Mouse (Mus musculus) megakaryocyte, embryonic 14.5 days (primary cell): ENCODE measurements around the gene Car7. TPM values are rescaled to one million over a fixed set of nuclear protein-coding genes. Genes with fewer than 3 reads are reported as not detected.
A peak's percentile ranks its signal among the peaks of the same experiment; 100 is the strongest.
"Not testable (repeated sequence)": the region's sequence is repeated elsewhere in the genome, so short reads cannot be mapped to it uniquely, and the experiment has no call there.

Experiments
- H3K27me3 ChIP-seq: replicated peaks from 2 replicates; pipeline ENCODE3; 2012; ENCODE audit warnings: inconsistent platforms
- H3K36me3 ChIP-seq: replicated peaks from 2 replicates; pipeline ENCODE3; 2012; ENCODE audit warnings: low read length, inconsistent platforms, mixed read lengths
- H3K4me1 ChIP-seq: 2 replicates; pipeline ENCODE4 v1.6.1; 2012; ENCODE audit warnings: inconsistent platforms
- H3K4me3 ChIP-seq: replicated peaks from 2 replicates; pipeline ENCODE3; 2012; ENCODE audit warnings: moderate library complexity, mild to moderate bottlenecking, inconsistent platforms
- H3K9me3 ChIP-seq: 2 replicates; pipeline ENCODE4 v1.6.1; 2012; ENCODE audit warnings: inconsistent platforms
- FLI1 ChIP-seq: IDR thresholded peaks from 2 replicates; pipeline ENCODE4 v1.6.1; 2012; ENCODE audit warnings: low read length, inconsistent platforms, mixed read lengths
- GATA1 ChIP-seq: IDR thresholded peaks from 3 replicates; pipeline ENCODE4 v1.6.1; 2012; ENCODE audit warnings: mixed read lengths, low read length, inconsistent platforms, borderline replicate concordance
- polyA plus RNA-seq: library from polyadenylated mRNA; stranded (reverse); fragments of >175 nt; gene quantifications from 2 replicates; pipeline ENCODE4 v1.2.3, GENCODE M21; 2012; ENCODE audit warnings: low replicate concordance; ENCODE audit not compliant: insufficient read depth

Gene Car7
- polyA plus RNA-seq, 1 experiment, result 1.1 TPM

DNA sequence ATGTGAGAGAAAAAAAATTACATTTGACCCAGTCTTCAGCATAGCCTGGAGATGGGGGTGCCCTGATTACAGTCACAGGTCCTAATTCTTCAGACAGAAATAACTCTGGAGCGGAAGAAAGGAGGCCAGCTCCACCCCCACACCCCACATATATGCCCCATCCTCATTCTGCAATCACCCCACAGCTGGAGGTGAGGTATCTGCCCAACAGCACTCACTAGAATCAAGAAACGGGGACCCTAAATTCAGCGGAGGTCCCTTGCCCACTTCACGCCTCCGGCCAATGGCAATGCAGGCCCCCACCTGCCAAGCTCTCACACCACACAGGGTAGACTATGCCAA, 30.9 kb downstream of the Car7 start:
- H3K27me3 ChIP-seq, result no peaks in the 10 kb centered on the region

GRCm38 (mm10) chr8:104569559-104569958, 35.1 kb downstream of the Car7 start:
- peaks cover 35% of the 10 kb centered on the region for H3K4me1 ChIP-seq
- no peaks in the 10 kb centered on the region for H3K27me3 ChIP-seq
- H3K9me3 ChIP-seq, result no peaks in the 10 kb centered on the region
- no peaks in the 10 kb centered on the region for H3K36me3 ChIP-seq
- no peak overlapping the region for H3K4me3 ChIP-seq
- TF ChIP-seq GATA1, result no peak
- TF ChIP-seq FLI1, result no peak

More for the DNA sequence above, 30.9 kb downstream of the Car7 start:
- H3K4me1 ChIP-seq, result peaks cover 18% of the 10 kb centered on the region
- no peaks in the 10 kb centered on the region for H3K9me3 ChIP-seq
- TF ChIP-seq GATA1 (no peak), FLI1 (no peak)
- no peaks in the 10 kb centered on the region for H3K36me3 ChIP-seq
- H3K4me3 ChIP-seq, result no peak overlapping the region

- TF ChIP-seq GATA1, result no peak
- TF ChIP-seq FLI1, result no peak
These were observed 36.2 kb downstream of the Car7 start for GRCm38 (mm10) chr8:104570436-104571343.

GRCm38 (mm10) chr8:104576820-104577219, 42.3 kb downstream of the Car7 start:
- TF ChIP-seq FLI1 (no peak), GATA1 (no peak)

More at GRCm38 (mm10) chr8:104570436-104571343, 36.2 kb downstream of the Car7 start:
- Histone ChIP-seq H3K9me3 (no peaks in the 10 kb centered on the region), H3K4me3 (peak overlapping the region; percentile 97), H3K27me3 (no peaks in the 10 kb centered on the region), H3K36me3 (no peaks in the 10 kb centered on the region), H3K4me1 (peaks cover 33% of the 10 kb centered on the region)

GRCm38 (mm10) chr8:104577606-104578005, 43.1 kb downstream of the Car7 start:
- not testable (repeated sequence) for H3K9me3 ChIP-seq, H3K4me3 ChIP-seq, H3K27me3 ChIP-seq, H3K36me3 ChIP-seq
- peaks cover 23% of the 10 kb centered on the region for H3K4me1 ChIP-seq

More at GRCm38 (mm10) chr8:104576820-104577219, 42.3 kb downstream of the Car7 start:
- Histone ChIP-seq H3K9me3 (0 out of 2 replicates have a peak, but pooled peaks cover 2% of the 10 kb centered on the region), H3K27me3 (no peaks in the 10 kb centered on the region), H3K4me1 (peaks cover 23% of the 10 kb centered on the region), H3K4me3 (no peak overlapping the region), H3K36me3 (no peaks in the 10 kb centered on the region)

- H3K36me3 ChIP-seq, result no peaks in the 10 kb centered on the region
- H3K4me3 ChIP-seq, result no peak overlapping the region
- peaks cover 11% of the 10 kb centered on the region for H3K9me3 ChIP-seq
- H3K27me3 ChIP-seq, result peaks cover 1% of the 10 kb centered on the region
- TF ChIP-seq FLI1, result no peak
- TF ChIP-seq GATA1, result no peak
- peaks cover 4% of the 10 kb centered on the region; the same call in 1 of the 2 replicates for H3K4me1 ChIP-seq
These were observed 50.0 kb downstream of the Car7 start for GRCm38 (mm10) chr8:104584522-104584921.

- Histone ChIP-seq H3K27me3 (peaks cover 1% of the 10 kb centered on the region), H3K36me3 (peaks cover 22% of the 10 kb centered on the region), H3K4me1 (peaks cover 53% of the 10 kb centered on the region), H3K9me3 (no peaks in the 10 kb centered on the region), H3K4me3 (no peak overlapping the region)
- TF ChIP-seq FLI1 (no peak), GATA1 (no peak)
These were observed 55.8 kb downstream of the Car7 start for GRCm38 (mm10) chr8:104590284-104590683.

DNA sequence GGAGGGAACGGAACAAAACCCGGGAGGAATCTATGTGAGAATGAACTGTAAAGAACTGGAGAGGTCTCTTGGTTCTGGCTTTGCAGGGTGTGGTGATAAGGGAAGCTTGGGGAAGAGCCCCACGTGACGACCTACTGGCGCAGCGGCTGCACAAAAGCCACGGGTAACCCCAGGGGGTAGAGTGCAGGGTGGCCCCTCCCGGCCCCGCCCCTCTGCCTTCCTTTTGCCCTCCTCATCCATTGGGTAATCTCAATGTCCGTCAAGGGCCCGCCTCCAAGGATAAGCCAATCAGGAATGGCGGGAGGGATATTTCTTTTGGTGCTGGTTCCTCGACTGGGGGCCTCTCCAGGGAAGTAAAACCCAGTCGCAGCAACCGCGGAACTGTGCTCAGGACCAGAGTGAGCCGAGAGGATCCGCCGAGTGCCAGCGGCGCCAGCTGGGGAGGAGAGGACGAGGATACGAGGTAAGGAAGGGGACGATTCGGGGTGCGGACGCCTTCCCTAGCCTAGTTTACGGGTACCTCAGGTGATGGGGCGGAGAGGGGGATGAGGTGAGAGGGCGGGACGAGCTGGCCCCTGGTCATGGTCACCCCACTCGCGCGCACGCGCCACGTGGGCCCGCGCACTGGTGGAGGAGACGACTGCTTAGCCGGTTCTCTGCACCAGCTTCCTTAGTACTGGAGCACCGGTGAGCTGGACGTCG, 56.8 kb downstream of the Car7 start, which contains the start of gene Pdp2:
Gene Pdp2, plus strand, starts transcription at position 319 of the 702 bp plus-strand sequence.
- H3K4me1 ChIP-seq, result peaks cover 61% of the 10 kb centered on the region
- H3K27me3 ChIP-seq, result peaks cover 1% of the 10 kb centered on the region
- TF ChIP-seq GATA1 (no peak), FLI1 (no peak)
- H3K36me3 ChIP-seq, result peaks cover 31% of the 10 kb centered on the region
- peak within 1 kb of the TSS; percentile 97 for H3K4me3 ChIP-seq
- no peaks in the 10 kb centered on the region for H3K9me3 ChIP-seq

DNA sequence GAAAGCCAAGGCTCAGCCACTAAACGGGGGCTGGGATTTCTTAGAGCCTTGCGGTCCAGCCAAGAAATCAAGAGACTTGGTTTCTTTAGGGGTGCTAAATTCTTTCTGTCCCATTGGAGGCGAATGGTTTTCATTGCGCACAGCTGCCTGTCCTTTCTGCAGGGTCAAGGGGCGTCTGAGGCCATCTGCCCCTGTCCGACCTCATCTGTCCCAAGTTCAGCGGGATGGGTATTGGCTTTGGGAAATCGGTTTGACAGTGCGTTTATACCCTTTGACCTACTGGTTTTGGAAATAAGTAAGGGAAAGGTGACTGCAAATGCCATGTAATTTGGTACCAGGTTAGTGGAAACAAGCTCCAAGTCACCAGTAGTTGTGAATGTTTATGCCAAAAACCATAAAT, 57.4 kb downstream of the Car7 start:
- Histone ChIP-seq H3K9me3 (no peaks in the 10 kb centered on the region), H3K4me1 (peaks cover 61% of the 10 kb centered on the region), H3K27me3 (peaks cover 1% of the 10 kb centered on the region), H3K4me3 (peak overlapping the region; percentile 97), H3K36me3 (peaks cover 37% of the 10 kb centered on the region)
- TF ChIP-seq GATA1, result no peak
- TF ChIP-seq FLI1, result no peak

- Histone ChIP-seq H3K4me1 (peaks cover 61% of the 10 kb centered on the region), H3K36me3 (peaks cover 44% of the 10 kb centered on the region), H3K27me3 (no peaks in the 10 kb centered on the region), H3K4me3 (peak overlapping the region; percentile 97), H3K9me3 (no peaks in the 10 kb centered on the region)
- TF ChIP-seq GATA1 (no peak), FLI1 (no peak)
These were observed 58.1 kb downstream of the Car7 start for GRCm38 (mm10) chr8:104592566-104592965.
